Mouse (Mus musculus) CD4-positive helper T cell, adult 2 months (primary cell): Measurements from ENCODE around the gene Vmn2r6.
"Not testable (repeated sequence)": the region's sequence is repeated elsewhere in the genome, so short reads cannot be mapped to it uniquely, and the experiment has no call there.

ENCODE experiments used
- DNase-seq: peaks from one replicate; pipeline ENCODE4 v3.0.0-alpha.2; 2012; ENCODE audit warnings: low read depth, missing footprints, low spot score

The Vmn2r6 gene

GRCm38 (mm10) chr3:64565730-64566129 lies at the start of gene Vmn2r6:
Gene Vmn2r6, minus strand, starts transcription at chr3:64565830.
- not testable (repeated sequence) for DNase-seq

- DNase-seq = no peak
These were observed 22.0 kb upstream of the Vmn2r6 start for GRCm38 (mm10) chr3:64587618-64588017.

GRCm38 (mm10) chr3:64568793-64569192 lies 3.2 kb upstream of the Vmn2r6 start:
- DNase-seq = not testable (repeated sequence)

GRCm38 (mm10) chr3:64523585-64523984 lies 42.0 kb downstream of the Vmn2r6 start:
- DNase-seq = not testable (repeated sequence)

GRCm38 (mm10) chr3:64509742-64510141 lies 55.9 kb downstream of the Vmn2r6 start, which contains the start of gene Vmn2r5:
Gene Vmn2r5, minus strand, starts transcription at chr3:64509842.
- DNase-seq = not testable (repeated sequence)
